9 mouse cellular contexts compared by ENCODE assay signal in the genomic region with DNA sequence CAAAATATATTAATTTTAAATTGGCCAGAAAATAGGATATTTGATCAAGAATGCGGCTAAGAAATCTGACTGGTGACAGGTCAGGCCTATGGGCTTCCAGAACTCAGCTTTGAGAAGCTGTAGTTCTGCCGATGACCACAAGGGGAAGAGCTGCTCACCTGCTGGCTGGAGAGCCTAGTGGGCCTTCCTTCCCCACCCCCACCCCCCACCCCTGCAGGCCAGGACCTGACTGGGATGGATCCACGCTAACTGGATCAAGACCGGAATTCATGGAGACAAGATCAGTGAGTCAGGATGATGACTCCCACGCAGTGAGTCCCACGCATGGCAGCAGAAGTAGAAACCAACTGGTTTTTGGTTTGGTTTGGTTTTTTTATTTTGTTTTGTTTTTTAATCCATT. TPM values are rescaled to one million over a fixed set of nuclear protein-coding genes. Genes with fewer than 3 reads are reported as not detected.
DNase-seq lines count a peak whose midpoint lies in the region; ATAC-seq and TF ChIP-seq lines count a peak whose summit lies in the region.
"Had no signal": no experiment of that assay in that cellular context is flagged by ENCODE, and none has a peak within 500 bp of the region (broad histone marks: within the 10 kb centered on the region; RNA-seq: fewer than 3 reads in every experiment).

No protein-coding gene starts in this region.

- no peak overlapping the region for H3K4me3 ChIP-seq in heart, postnatal 0 days (ENCODE audit: low read depth, low read length)
- H3K4me3 ChIP-seq in liver, postnatal 0 days (ENCODE audit: low read depth, low read length), result no peak overlapping the region
- H3K4me3 ChIP-seq in neural tube, embryonic 15.5 days (replicated peaks), result no peak overlapping the region
- H3K4me3 ChIP-seq: neural tube, embryonic 12.5 days had no signal

- H3K4me1 ChIP-seq in heart, postnatal 0 days (ENCODE audit: control insufficient read depth, insufficient read depth), result no peaks in the 10 kb centered on the region
- H3K4me1 ChIP-seq in liver, postnatal 0 days (ENCODE audit: insufficient read depth), result peaks cover 12% of the 10 kb centered on the region
- peaks cover 7% of the 10 kb centered on the region; the same call in 1 of the 2 replicates for H3K4me1 ChIP-seq in neural tube, embryonic 15.5 days
- H3K4me1 ChIP-seq: neural tube, embryonic 12.5 days had no signal

- peak; percentile 27; the same call in 1 of the 2 replicates for TF ChIP-seq CTCF in heart, postnatal 0 days (IDR thresholded peaks at IDR 0.05; ENCODE audit: low read depth)
- peak; percentile 55 for TF ChIP-seq CTCF in liver, postnatal 0 days (IDR thresholded peaks at IDR 0.05; ENCODE audit: low read depth)

- H3K27me3 ChIP-seq in heart, postnatal 0 days (ENCODE audit: control insufficient read depth, insufficient read depth, low read length), result no peaks in the 10 kb centered on the region
- H3K27me3 ChIP-seq in liver, postnatal 0 days (ENCODE audit: insufficient read depth, low read length), result no peaks in the 10 kb centered on the region
- H3K27me3 ChIP-seq in neural tube, embryonic 15.5 days (replicated peaks), result no peaks in the 10 kb centered on the region
- H3K27me3 ChIP-seq: neural tube, embryonic 12.5 days had no signal

- intact Hi-C loops in heart, postnatal 10 days (cut with DNase I), result no loop called here
- intact Hi-C loops in gastrocnemius, postnatal 36 days (cut with DNase I), result no loop called here

- ATAC-seq in heart, postnatal 0 days (ENCODE audit: insufficient read depth, low read depth), result no peak
- ATAC-seq in liver, postnatal 0 days, result peak; percentile 7; the same call in 1 of the 2 replicates
- ATAC-seq in neural tube, embryonic 15.5 days (ENCODE audit: low FRiP score), result no peak

- DNase-seq in heart, postnatal 0 days (ENCODE audit: low spot score), result no peak
- no peak for DNase-seq in heart, postnatal 10 days
- DNase-seq in 416B (ENCODE audit: low read depth), result peak; percentile 47
- peak; percentile 92 for DNase-seq in R1 (ENCODE audit: low read depth, low spot score)
- peak; percentile 52 for DNase-seq in liver, postnatal 0 days
- DNase-seq in gastrocnemius, postnatal 36 days, result no peak
- no peak for DNase-seq in layer of hippocampus, adult 11-12 months (ENCODE audit: low spot score)

- no peak overlapping the region for H3K9ac ChIP-seq in heart, postnatal 0 days (replicated peaks; ENCODE audit: low read depth, low read length)
- no peak overlapping the region for H3K9ac ChIP-seq in liver, postnatal 0 days (replicated peaks)
- H3K9ac ChIP-seq in neural tube, embryonic 15.5 days (replicated peaks), result no peak overlapping the region
- H3K9ac ChIP-seq: neural tube, embryonic 12.5 days had no signal

- no peak for TF ChIP-seq EP300 in heart, postnatal 0 days (IDR thresholded peaks at IDR 0.05; ENCODE audit: low read depth)
- TF ChIP-seq EP300 in liver, postnatal 0 days (IDR thresholded peaks at IDR 0.05; ENCODE audit: low read depth), result no peak

- 0 out of 2 replicates have a peak, but pooled peaks cover 4% of the 10 kb centered on the region for H3K36me3 ChIP-seq in heart, postnatal 0 days (replicated peaks; ENCODE audit: control insufficient read depth, insufficient read depth, low read length)
- no peaks in the 10 kb centered on the region for H3K36me3 ChIP-seq in liver, postnatal 0 days (replicated peaks; ENCODE audit: insufficient read depth, low read length)
- H3K36me3 ChIP-seq in neural tube, embryonic 15.5 days, result no peaks in the 10 kb centered on the region

- H3K4me2 ChIP-seq in heart, postnatal 0 days (ENCODE audit: low read depth, low read length), result no peak overlapping the region
- no peak overlapping the region for H3K4me2 ChIP-seq in liver, postnatal 0 days (ENCODE audit: low read depth, low read length)
- no peak overlapping the region for H3K4me2 ChIP-seq in neural tube, embryonic 15.5 days
- H3K4me2 ChIP-seq: neural tube, embryonic 12.5 days had no signal

- 76% methylated on average over 6 of the region's 6 CpGs for WGBS in heart, postnatal 0 days
- WGBS in liver, postnatal 0 days (ENCODE audit: insufficient replicate concordance), result 78% methylated on average over 6 of the region's 6 CpGs
- WGBS in neural tube, embryonic 15.5 days, result 90% methylated on average over 6 of the region's 6 CpGs

- no peak overlapping the region for H3K27ac ChIP-seq in heart, postnatal 0 days (ENCODE audit: low read depth)
- H3K27ac ChIP-seq in liver, postnatal 0 days (ENCODE audit: low read depth), result peak overlapping the region; percentile 53
- H3K27ac ChIP-seq in neural tube, embryonic 15.5 days (replicated peaks), result no peak overlapping the region
- H3K27ac ChIP-seq: neural tube, embryonic 12.5 days had no signal

- no peaks in the 10 kb centered on the region for H3K9me3 ChIP-seq in heart, postnatal 0 days (replicated peaks; ENCODE audit: control insufficient read depth, low read length)
- no peaks in the 10 kb centered on the region for H3K9me3 ChIP-seq in liver, postnatal 0 days (ENCODE audit: low read length)
- H3K9me3 ChIP-seq in neural tube, embryonic 15.5 days (replicated peaks), result no peaks in the 10 kb centered on the region
- H3K9me3 ChIP-seq: neural tube, embryonic 12.5 days had no signal

RNA-seq across cellular contexts. Expression of gene Rab31, which starts 46.3 kb away (rescaled TPM):
- 38.1 and 44.1 TPM in 2 replicates for total RNA-seq in heart, postnatal 0 days (2014; rRNA removed; ENCODE audit: low replicate concordance)
- 20.7 and 22.5 TPM in 2 replicates for polyA plus RNA-seq in heart, postnatal 0 days (2015; fragmentation: Nextera tagmentation; extraction: Ambion mirVana)
- total RNA-seq in heart, postnatal 10 days (2021), result 10 to 100 TPM; 42.9 to 46.5 TPM
- polyA plus RNA-seq in liver, postnatal 0 days (2015; fragmentation: Nextera tagmentation; extraction: Ambion mirVana), result 6.5 and 7.2 TPM in 2 replicates
- total RNA-seq in gastrocnemius, postnatal 36 days (2021), result 1 to 10 TPM; 4.7 to 5.5 TPM
- polyA plus RNA-seq in neural tube, embryonic 15.5 days (2015; fragmentation: Nextera tagmentation; extraction: Ambion mirVana), result 53.2 and 56.8 TPM in 2 replicates

RNA-seq across cellular contexts. Expression of gene Ppp4r1, which starts 56.1 kb away (rescaled TPM):
- total RNA-seq in heart, postnatal 0 days (2014; rRNA removed; ENCODE audit: low replicate concordance), result 29.2 and 52.4 TPM in 2 replicates
- 19.5 and 22.0 TPM in 2 replicates for polyA plus RNA-seq in heart, postnatal 0 days (2015; fragmentation: Nextera tagmentation; extraction: Ambion mirVana)
- 10 to 100 TPM; 73.8 to 81.2 TPM for total RNA-seq in heart, postnatal 10 days (2021)
- polyA plus RNA-seq in liver, postnatal 0 days (2015; fragmentation: Nextera tagmentation; extraction: Ambion mirVana), result 8.0 TPM in 2 replicates
- total RNA-seq in gastrocnemius, postnatal 36 days (2021), result 10 to 100 TPM; 23.8 to 28.5 TPM
- polyA plus RNA-seq in neural tube, embryonic 15.5 days (2015; fragmentation: Nextera tagmentation; extraction: Ambion mirVana), result 36.3 and 40.1 TPM in 2 replicates

Comparison
In these comparisons a context has a peak if more than half of its experiments do, and no peak if none do; other contexts are left out.
1. DNase-seq: peak in 416B (single experiment), R1 (single experiment) and liver, postnatal 0 days (single experiment); none in heart, postnatal 0 days (single experiment), heart, postnatal 10 days (0 of 2), gastrocnemius, postnatal 36 days (0 of 2) and layer of hippocampus, adult 11-12 months (single experiment).